Mouse (Mus musculus): ENCODE measurements around the gene Zfp110.

GRCm38 (mm10) chr7:12874301-12874700 lies 39.7 kb downstream of the Zfp110 start:
- TF ChIP-seq POLR2A (IDR thresholded peaks at IDR 0.05; ENCODE audit: insufficient read depth, low read depth, low read length), result no peak
- no peak for TF ChIP-seq CTCF (IDR thresholded peaks at IDR 0.05; ENCODE audit: insufficient read depth, low read depth, low read length)
